Mouse (Mus musculus): ENCODE results near the gene Hadhb. TPM values are rescaled to one million over a fixed set of nuclear protein-coding genes. Genes with fewer than 3 reads are reported as not detected.
"Not testable (repeated sequence)": the region's sequence is repeated elsewhere in the genome, so short reads cannot be mapped to it uniquely, and the experiment has no call there.

Gene Hadhb
- total RNA-seq, 2 experiments from 2014 or later = 2,535 to 2,720 TPM

DNA sequence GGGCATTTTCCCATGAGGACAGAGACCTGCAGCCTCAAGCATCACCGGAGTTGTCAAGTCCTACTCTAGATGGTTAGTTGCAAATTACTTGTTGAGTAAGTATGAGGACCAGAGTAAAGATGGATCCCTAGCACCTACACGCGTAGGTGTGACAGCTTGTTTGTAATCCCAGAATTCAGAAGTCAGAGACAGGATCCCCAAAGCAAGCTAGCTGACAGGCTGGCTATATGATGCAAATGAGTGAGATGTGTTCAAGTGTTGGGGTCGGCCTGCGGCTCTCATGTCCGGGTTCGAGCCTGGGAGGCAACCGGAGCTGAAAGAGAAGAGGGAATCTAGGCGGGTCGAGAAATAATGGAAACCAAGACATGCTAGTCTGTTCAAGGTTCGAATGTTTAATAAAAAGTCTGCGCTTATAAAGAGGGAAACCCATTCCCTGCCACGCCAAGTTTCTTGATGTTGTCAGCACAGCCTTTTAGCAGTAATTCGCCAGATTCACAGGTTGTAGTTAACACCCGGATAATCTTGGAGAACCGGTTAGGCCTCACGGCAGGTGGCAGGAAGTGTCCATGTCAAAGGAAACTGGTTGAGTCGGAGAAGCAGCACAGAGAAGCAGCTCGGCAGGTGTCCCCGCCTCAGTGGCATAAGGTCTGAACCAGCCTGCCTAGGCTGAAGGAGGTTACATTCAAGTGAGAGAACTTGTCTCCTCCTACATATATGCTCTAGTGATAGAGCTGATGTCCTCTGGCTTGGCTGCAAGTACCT, 18.1 kb downstream of the Hadhb start:
- no peak for DNase-seq

DNA sequence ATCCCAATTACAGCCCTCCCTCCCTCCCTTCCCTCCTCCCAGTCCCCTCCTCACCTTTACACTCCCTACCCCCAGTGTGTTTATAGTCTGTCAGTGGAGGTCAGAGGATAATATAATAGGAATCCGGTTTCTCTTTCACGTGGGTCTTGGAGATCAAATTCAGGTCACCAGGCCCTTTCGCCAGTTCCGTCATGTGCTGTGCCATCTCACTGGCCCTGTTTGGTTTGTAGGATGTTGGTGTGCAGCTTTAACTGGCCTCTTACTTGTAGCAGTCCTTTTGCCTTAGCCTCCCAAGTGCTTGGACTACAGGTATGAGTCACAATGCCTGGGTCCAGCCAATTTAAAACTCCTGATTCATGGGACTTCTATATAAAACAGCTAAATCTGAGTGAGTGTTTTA, 20.8 kb downstream of the Hadhb start:
- DNase-seq = no peak

DNA sequence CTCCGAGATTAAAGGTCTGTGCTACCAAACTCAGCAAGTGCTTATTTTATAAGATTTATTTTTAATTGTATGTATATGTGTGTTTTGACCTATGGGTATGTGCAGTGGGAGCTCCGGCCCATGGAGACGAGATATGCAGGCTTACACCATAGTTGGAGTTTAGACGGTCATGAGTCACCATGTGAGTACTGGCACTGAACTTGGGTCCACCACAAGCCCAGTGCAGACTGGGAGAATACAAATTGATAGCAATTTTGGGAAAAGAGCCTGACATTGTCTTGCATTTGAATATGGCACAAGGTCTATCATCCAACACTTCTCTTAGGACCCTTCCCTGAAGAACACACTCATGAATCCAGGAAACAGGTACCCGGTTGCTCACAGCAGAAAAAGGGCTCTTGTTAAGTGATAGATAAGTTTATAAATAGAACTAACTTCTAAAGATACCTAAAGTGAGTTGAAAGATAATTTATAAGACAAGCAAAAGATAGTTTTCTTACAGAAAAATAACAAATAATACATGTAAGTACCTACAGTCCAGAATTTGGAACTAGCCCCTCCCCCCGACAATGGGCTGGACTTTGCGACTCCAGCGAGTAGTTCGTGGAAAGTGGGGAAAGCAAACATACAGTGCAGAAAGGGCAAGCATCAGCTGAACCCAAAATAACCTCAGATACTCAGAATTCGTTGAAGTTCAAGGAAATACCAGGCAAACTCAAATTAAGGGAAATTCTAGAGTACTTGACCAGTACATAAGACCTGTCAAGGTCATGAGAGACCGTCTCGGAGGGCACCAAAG, 32.8 kb downstream of the Hadhb start:
- DNase-seq = no peak

DNA sequence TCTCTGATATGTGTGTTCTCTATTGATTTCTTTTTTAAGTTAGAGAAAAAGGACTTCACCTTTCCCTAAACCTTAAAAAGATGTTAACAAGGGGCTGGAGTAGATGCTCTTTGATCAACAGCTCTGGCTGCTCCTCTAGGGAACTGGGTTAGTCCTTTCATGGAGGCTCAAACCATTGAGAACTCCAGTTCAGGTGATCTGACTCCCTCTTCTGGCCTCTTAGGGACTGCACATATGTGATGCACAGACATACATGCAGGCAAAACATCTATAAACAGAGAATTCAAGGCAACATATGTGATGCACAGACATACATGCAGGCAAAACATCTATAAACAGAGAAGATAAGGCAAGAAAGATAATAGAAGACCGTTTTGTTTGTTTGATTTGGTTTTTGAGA, 37.4 kb downstream of the Hadhb start:
- no peak for DNase-seq

DNA sequence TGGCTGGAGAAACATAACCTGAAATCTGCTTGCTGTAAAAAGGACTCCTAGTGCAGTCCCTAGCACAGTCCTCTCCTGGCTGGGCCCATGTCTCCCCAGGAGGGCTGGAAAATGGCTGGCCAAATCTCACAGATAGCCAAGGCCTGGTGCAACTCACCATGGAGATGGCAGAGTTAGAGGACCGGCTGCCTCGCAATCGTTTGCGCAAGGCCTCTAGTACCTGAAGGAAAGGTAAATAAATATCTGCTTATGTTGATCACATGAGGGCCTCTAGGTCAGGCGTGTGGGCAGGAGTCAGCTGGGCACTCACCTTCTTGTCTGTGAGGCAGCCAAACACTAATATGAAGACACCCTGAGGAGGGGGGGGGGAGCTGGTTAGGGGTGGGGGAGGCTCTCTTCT, 40.3 kb downstream of the Hadhb start:
- DNase-seq = no peak

DNA sequence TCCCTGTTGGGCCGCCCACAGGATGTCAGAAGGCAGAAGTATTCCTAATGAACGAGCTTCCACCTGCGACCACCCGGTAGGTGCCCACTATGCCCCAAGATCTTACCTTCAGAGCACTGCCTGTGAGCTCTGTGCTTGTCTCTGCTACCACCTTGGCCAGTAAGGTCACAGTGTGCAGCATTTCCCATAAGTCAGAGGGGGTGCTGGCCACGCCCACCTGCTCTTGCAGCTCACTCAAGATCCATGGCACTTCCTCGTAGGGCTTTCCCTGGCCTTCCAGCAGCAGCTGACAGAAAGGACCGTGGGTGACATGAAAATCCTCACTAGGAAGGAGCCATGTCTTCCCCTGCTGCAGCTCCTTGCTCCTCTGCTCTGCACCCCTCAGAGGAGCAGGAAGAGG, 43.2 kb downstream of the Hadhb start:
- DNase-seq = no peak

DNA sequence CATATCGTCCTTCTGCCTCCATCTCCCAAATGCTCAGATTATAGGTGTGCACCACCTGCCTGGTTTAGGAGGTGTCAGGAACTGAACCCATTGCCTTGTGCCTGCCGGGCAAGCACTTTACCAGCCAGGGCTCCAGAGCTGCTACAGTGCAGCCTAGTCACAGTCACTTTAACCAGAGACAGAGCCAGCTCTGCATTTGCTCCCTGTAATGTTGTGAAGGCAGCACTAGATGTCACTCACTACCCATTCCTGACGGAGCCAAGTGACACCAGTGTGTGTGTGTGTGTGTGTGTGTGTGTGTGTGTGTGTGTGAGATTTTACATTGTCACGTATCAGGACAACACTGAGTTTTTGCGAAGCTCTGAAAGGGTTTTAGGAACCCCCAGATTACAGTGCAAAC, 46.5 kb downstream of the Hadhb start:
- DNase-seq = peak in 1 of 2 experiments; percentile 35

DNA sequence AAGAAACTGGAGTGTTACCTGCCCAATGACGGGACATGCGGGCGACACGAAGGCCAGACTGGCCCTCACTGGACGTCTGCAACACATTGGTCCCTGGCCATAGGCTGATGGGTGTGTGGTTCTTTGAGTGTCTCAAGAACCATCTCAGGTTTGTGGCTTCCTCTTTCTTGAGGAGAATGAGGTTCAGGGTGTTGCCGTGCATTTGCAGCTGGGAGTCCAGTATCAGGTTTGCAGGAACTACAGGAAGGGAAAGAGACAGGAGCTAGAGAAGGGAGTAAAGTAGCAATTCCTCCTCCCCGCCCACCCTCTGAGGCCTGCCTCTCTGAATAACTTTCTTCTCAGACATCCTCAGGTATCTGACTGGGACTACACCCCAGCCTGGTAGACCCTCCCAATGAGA, 47.2 kb downstream of the Hadhb start:
- DNase-seq = no peak

DNA sequence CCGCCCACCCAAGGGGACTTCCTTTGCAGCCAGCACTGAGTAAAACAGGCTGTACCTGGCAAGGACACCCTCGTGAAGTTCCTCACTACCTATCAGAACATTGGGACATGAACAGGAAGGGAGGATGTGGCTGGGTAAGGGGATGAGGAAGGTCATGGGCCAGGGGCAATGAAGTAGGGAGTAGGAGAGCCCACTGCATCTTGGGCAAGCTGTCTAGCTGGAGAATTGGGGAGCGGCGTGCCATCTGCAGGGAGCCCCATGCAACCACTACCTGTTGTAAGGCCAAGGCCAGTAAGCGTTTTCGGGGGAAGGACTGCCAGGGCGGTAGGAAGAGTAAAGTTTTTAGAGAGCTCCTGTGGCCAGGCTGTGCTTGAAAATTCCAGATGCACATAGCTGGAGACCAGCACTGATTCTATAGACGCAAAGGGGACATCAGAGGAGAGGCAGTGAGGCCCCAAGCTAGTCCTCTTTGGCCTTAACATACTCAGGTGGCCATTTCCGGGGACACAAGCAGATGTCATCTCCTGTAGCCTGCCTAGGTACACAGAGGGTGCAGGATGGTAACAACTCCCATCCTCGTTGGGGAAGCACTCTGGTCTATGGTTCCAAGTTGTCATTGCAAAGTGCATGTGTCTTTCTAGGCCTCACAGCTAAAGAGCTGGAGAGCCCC, 48.3 kb downstream of the Hadhb start:
- no peak for DNase-seq

DNA sequence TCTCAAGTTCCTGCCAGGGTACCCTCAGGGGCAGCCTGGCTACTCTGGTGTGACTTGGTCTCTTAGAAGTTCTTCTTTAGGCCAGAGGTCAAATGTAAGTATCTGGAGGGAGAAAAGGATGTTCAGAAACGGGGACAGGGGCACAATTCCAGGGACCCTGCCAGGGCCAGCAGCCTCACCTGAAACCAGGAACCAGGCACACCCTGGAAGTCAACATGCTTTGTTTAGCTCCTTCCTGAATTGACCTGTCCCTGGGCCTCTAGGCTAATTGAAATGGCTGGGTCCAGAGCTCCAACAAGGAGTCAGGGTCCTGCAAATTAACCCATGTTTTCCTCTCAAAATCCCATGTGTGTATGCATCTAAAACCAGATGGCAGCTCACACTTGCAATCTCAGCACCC, 49.4 kb downstream of the Hadhb start:
- no peak for DNase-seq

DNA sequence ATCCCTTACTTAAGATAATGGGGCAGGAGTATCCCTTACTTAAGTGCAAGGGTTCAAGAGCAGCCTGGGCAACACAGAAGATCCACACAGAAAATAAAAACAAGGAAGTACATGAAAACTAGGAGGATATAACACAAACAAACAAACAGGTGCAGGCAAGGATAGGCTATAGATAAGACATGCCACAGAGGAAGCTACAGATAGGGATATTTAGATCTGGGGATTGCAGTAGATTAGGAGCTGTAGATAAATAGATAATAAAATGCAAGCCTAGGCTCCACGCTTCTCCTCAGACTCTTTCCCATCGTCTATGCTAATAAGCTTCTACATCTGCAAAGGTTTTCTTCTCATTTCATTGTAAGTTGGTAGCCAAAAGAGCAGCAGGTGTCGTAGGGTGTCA, 50.0 kb downstream of the Hadhb start:
- DNase-seq = no peak

DNA sequence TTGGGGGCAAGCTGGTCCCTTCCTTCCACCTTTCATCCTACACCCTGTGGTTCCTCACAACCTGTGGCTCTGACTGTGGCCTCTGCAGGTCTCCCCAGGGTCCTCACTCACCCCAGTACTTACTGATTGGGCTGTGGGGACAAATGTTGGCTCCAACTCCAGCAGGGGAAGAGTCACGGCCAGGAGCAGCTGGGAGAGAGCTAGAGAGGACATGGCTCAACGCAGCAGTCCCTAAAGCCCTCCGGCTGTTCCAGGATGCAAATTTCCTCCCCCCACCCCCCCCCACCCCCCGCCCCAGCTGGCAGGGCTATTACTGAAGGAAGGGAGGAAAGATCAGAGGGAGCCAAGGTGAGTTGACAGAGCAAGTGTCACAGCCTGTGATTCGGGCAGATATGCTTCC, 50.4 kb downstream of the Hadhb start, which contains the start of gene Adgrf3:
TSS of gene Adgrf3 (minus strand) at position 230 of the 400 bp plus-strand sequence.
- DNase-seq = no peak

DNA sequence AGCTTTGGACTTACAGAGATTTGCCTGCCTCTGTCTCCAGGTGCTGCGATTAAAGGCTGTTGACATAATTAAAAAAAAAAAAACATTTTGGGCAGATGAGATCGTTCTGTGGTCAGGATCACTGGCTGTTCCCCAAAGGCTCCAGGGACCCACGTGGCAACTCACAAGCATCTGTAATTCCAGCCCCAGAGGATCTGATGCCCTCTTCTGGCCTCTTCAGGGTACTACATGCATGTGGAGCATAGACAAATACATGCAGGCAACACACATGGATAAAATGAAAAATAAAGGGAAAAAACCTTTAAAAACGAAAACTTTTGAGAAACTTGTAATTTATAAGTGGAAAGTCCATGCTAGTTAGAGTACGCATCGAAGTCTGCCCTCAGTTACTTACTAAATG, 52.2 kb downstream of the Hadhb start:
- no peak for DNase-seq

DNA sequence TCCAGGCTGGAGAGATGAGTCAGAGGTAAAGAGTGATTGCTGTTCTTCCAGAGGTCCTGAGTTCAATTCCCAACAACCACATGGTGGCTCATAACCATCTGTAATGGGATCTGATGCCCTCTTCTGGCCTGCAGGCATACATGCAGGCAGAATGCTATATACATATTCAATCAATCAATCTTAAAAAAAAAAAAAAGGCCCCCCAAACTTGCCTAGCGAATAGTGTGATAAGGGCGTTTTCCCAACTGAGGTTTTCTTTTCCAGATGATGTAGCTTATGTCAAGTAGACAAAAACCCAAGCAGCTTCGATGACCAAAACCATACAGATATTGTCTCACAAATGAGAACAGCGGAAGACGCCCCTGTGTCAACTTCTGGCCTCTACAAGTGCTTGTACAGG, 55.7 kb downstream of the Hadhb start:
- DNase-seq = not testable (repeated sequence)

DNA sequence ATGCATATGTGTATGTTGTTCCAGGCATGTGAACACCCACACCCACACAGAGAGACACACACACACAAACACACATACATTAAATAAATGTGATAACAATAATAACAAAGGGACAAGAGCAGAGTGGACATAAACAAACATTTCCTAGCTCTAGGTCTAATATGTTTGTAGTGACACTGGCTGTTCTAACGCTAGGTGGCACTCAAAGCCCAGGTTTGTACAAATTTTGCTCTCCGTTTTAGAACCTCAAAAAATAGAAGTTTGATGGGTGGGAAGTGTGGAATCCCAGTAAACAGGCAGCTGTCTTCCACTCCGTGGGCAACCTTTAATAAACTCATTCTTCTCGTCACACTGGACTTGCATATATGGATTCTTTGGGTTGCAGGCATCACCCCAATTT, 59.8 kb downstream of the Hadhb start:
- peak; percentile 44 to 85 for DNase-seq

DNA sequence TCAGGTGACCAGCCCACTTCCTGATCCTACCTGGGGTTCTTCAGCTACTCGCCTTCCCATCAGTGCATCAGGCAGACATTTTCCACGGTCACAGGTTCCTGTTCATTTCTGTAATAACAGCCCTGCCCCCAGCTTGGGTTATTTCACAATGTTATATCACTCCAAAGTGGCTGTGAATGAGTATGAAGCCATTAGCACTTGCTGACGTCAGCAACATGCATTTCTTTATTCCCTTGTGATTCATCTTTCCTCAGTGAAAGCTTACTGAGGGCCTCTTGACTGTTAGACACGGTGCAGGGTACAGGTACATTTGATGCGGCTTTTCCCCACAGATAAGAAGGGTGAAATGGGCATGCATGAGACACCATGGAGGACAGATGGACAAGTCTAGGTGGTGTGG, 60.9 kb downstream of the Hadhb start:
- DNase-seq = no peak

DNA sequence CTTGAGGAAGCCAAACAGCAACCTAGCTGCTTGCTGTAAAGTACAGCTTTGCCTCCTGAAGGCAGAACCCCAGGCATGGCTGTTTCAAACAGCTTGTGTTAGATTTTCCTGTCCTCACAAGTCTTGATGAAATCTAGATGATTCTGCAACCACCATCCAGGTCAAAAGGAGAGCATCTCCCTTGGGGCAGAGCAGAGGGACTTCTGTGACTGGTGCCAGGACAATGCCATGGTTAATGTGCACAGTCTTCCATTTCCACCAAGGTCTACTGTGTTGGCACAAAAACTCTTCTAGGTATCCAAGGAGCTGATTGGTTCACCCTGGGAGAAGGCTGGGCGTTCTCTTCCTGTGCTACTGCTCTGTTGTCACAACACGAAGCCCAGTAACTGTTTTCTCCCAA, 64.7 kb downstream of the Hadhb start:
- no peak for DNase-seq

DNA sequence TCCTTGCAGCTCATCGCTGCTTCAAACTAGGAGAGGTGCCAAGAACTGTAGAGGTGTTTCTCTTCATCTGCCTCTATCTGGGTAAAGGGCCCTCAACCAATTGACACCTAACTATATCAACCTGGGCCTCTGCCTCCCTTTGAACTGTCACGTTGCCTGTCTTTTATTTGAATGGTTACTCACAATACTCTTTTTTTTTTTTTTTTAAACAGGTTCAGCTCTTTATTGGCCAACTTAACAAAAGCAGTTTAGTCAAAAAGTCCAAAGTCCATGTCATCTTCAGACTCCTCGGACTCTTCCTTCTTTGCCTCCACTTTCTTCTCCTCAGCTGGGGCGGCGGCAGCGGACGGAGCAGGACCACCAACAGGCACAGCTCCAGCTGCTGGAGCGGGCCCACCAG, 65.6 kb downstream of the Hadhb start:
- DNase-seq = no peak

DNA sequence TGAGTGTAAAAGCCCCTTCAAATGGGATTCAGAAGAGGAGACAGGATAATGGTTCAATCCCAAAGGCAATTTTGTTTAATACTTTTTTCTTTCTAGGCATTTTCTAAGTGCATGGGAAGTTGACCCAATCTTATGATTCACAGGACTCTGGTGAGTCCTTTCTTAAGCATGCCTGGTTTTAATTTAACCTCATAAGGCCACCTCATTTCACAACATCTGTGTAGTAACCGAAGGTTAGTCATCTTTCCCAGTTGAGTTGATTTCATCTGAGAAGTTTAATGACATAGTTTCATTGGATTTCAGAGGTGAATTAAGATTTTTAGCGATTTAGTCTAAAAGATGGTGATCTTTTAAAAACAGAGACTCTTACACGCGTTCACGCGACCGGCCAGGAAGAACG, 67.6 kb downstream of the Hadhb start:
- DNase-seq = no peak

DNA sequence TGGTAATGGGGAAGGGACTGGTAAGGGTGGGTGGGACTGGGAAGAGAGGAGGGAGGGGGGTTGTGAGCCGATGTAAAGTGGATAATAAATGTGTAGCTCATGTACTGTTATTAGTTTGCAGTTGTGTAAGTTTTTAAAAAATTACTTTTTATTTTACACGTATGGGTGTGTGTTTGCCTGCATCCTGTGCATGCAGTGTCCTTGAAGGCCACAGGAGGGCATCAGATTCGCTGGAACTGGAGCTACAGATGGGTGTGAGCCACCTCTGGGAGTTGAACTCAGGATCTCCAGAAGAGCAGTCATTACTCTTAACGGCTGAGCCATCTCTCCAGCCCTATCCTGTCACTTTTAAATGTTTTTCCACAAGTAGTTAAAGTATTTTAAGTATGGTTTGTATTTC, 75.9 kb downstream of the Hadhb start:
- peak; percentile 10 to 17 for DNase-seq

DNA sequence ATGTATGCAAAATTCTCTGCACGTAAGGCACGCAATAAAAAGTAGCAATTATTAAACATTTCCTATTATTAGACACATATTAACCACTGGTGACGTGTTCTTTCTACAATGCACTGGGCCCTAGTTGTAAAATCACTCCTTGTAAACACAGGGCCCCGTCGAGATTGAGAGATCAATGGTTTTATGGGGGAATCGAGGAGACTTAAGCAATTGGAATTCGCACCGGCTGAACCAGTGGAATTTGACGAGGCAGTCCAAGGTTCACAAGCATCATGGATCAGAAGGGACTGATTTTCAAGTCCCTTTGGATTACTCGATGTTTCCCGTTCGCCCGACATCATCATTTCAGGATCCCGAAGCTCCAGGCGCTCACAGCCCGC, 76.8 kb downstream of the Hadhb start:
- DNase-seq = no peak

DNA sequence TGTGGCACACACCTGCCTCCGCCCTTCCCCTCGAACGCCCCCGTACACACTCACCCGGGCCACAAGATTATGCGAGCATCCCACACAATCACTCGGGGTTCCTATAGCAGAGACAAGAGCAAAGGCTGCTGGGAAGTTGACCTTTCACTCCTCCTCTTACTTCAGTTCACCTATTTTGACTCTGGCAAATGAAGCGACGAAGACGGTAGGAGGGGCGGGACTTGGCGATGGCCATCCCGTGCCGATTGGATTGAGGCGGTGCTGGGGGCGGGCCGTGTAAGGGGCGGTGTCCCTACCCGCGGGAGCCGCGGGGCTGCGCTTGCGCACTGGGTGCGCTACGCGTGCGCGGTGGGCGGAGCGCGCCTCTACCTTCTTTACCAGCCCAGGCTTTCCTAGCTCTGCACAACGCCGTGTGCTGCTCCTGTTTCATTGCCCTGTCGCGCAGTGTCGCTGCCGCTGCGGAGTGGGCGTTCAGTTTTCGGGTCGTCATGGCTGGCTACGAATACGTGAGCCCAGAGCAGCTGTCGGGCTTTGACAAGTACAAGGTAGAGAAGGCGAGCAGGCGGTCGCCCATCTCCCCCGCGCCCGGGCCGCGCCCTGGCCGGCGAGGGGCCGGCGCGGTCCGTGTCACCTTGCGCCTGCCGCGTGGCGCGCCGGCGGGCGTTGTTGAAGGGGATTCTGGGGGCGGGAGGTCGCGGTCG, 77.4 kb downstream of the Hadhb start, which contains the start of gene Selenoi:
TSS of gene Selenoi (plus strand) at position 311 of the 701 bp plus-strand sequence.
- DNase-seq = peak; percentile 99
